Mouse (Mus musculus): Measurements from ENCODE around the gene Gab2. TPM values are rescaled to one million over a fixed set of nuclear protein-coding genes. Genes with fewer than 3 reads are reported as not detected.

Gene Gab2
- polyA plus RNA-seq, 1 experiment: 9.6 TPM

DNA sequence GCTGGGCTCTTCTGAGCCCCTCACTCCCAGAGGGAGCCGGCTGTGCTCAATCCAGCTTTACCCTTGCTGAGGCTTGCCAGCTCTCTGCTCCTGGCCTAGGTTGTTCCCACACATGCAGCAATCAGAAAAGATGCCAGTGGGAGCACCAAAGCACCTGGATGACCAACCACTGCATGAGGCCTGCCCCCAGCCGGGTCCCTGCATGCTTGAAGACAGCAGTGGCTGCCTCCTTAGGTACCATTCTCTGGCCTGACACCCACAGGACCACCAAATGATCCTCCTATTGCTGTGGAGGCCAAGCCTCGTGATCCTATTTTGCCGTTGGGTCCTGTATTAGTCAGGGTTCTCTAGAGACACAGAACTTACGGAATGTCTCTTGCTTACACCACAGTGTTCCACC is 269.5 kb downstream of the Gab2 start:
- H3K79me2 ChIP-seq (ENCODE audit: control insufficient read depth, insufficient read depth): no peaks in the 10 kb centered on the region
- H3K36me3 ChIP-seq (ENCODE audit: control insufficient read depth, insufficient read depth): peaks cover 3% of the 10 kb centered on the region
- TF ChIP-seq REST (IDR thresholded peaks at IDR 0.05; ENCODE audit: insufficient read depth, insufficient read length) (no peak), E2F4 (IDR thresholded peaks at IDR 0.05; ENCODE audit: insufficient read depth) (no peak), TCF3 (IDR thresholded peaks at IDR 0.05; ENCODE audit: insufficient read length, low read depth) (no peak), MYOD1 (IDR thresholded peaks at IDR 0.05; ENCODE audit: control insufficient read depth in 1 of 3, insufficient read length in 2 of 3, low read depth in 2 of 3) (no peak), CEBPB (IDR thresholded peaks at IDR 0.05; ENCODE audit: insufficient read depth, poor library complexity, severe bottlenecking) (no peak), TCF12 (IDR thresholded peaks at IDR 0.05; ENCODE audit: insufficient read depth, poor library complexity, severe bottlenecking) (no peak), USF1 (IDR thresholded peaks at IDR 0.05; ENCODE audit: low read depth) (no peak), POLR2A (IDR thresholded peaks at IDR 0.05; ENCODE audit: insufficient read length, low read depth) (no peak), SRF (IDR thresholded peaks at IDR 0.05; ENCODE audit: control insufficient read depth, insufficient read length, low read depth) (no peak), POLR2AphosphoS2 (IDR thresholded peaks at IDR 0.05; ENCODE audit: insufficient read length, low read depth) (no peak), MYOG (IDR thresholded peaks at IDR 0.05; ENCODE audit: control insufficient read depth in 1 of 3, insufficient read depth in 1 of 3, insufficient read length in 2 of 3, low read depth in 2 of 3) (no peak)
- no peak overlapping the region for H3K4me3 ChIP-seq
- no peak overlapping the region for H3ac ChIP-seq (ENCODE audit: control insufficient read depth, insufficient read length)
- H3K27me3 ChIP-seq (ENCODE audit: control insufficient read depth, insufficient read depth, insufficient read length): no peaks in the 10 kb centered on the region
- no peak overlapping the region for H3K4me2 ChIP-seq (ENCODE audit: low read depth)

DNA sequence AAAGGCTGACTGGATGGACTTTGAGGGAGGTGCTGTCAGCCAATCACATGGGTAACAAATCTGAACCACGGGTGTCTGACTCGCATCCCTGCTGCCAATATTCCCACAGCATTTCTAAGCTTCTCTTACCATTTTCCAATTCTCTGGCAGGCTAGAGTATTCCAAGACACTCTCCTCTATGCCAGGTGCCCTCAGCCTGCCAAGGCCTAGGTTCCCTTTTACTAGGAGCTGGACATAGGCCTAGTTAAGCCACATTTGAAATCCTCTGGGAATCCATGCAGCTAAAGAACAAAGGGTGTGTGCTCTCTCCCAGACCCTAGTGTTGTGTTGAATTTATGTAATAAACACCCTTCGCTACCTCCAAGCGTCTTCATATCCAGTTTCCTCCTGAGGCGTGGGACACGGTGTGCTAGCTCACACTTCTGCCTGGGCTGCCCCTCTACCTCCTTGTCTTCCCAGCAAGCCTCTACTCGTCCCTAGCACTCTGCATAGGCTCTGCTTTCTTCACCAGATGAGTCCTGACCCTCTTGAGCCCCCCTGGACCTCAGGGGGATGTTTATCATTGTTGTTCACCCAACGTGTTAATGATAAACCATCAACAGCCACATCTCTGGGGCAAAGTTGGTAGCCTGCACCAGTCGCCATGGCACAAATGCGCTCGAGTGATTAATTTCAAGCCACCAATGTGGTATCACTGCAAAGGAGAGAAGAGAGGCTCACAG is 270.6 kb downstream of the Gab2 start:
- Histone ChIP-seq H3K36me3 (ENCODE audit: control insufficient read depth, insufficient read depth) (peaks cover 3% of the 10 kb centered on the region), H3ac (ENCODE audit: control insufficient read depth, insufficient read length) (no peak overlapping the region), H3K4me2 (ENCODE audit: low read depth) (no peak overlapping the region), H3K79me2 (ENCODE audit: control insufficient read depth, insufficient read depth) (no peaks in the 10 kb centered on the region), H3K27me3 (ENCODE audit: control insufficient read depth, insufficient read depth, insufficient read length) (no peaks in the 10 kb centered on the region), H3K4me3 (no peak overlapping the region)
- TF ChIP-seq MYOG (IDR thresholded peaks at IDR 0.05; ENCODE audit: control insufficient read depth in 1 of 3, insufficient read depth in 1 of 3, insufficient read length in 2 of 3, low read depth in 2 of 3) (no peak), MAX (IDR thresholded peaks at IDR 0.05; ENCODE audit: low read depth) (no peak), SRF (IDR thresholded peaks at IDR 0.05; ENCODE audit: control insufficient read depth, insufficient read length, low read depth) (no peak), CEBPB (IDR thresholded peaks at IDR 0.05; ENCODE audit: insufficient read depth, poor library complexity, severe bottlenecking) (no peak), POLR2A (IDR thresholded peaks at IDR 0.05; ENCODE audit: insufficient read length, low read depth) (no peak), E2F4 (IDR thresholded peaks at IDR 0.05; ENCODE audit: insufficient read depth) (no peak), REST (IDR thresholded peaks at IDR 0.05; ENCODE audit: insufficient read depth, insufficient read length) (no peak), TCF3 (IDR thresholded peaks at IDR 0.05; ENCODE audit: insufficient read length, low read depth) (no peak), TCF12 (IDR thresholded peaks at IDR 0.05; ENCODE audit: insufficient read depth, poor library complexity, severe bottlenecking) (no peak), MYOD1 (IDR thresholded peaks at IDR 0.05; ENCODE audit: control insufficient read depth in 1 of 3, insufficient read length in 2 of 3, low read depth in 2 of 3) (no peak), POLR2AphosphoS2 (IDR thresholded peaks at IDR 0.05; ENCODE audit: insufficient read length, low read depth) (no peak), USF1 (IDR thresholded peaks at IDR 0.05; ENCODE audit: low read depth) (no peak)

DNA sequence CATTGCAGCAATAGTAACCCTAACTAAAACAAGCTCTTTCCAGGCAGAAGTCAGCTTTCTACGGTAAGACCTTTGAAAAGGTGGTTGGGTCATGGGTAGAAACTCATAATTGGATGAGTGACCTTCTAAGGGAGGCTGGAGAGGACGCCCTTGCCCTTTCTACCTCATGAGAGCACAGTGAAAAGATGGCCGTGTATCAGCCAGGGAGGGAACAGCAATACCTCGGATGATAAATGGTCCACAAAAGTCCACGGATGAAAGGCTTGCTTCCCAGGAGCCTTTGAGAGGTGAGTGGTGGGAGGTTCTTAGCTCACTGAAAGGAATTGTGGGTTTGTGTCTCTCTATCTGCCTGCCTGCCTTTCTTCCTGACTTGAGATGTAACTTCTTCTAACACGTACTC is 272.0 kb downstream of the Gab2 start:
- no peak overlapping the region for H3K4me3 ChIP-seq
- no peaks in the 10 kb centered on the region for H3K27me3 ChIP-seq (ENCODE audit: control insufficient read depth, insufficient read depth, insufficient read length)
- H3K4me2 ChIP-seq (ENCODE audit: low read depth): no peak overlapping the region
- TF ChIP-seq USF1 (IDR thresholded peaks at IDR 0.05; ENCODE audit: low read depth) (no peak), POLR2AphosphoS2 (IDR thresholded peaks at IDR 0.05; ENCODE audit: insufficient read length, low read depth) (no peak), REST (IDR thresholded peaks at IDR 0.05; ENCODE audit: insufficient read depth, insufficient read length) (no peak), MYOG (IDR thresholded peaks at IDR 0.05; ENCODE audit: control insufficient read depth in 1 of 3, insufficient read depth in 1 of 3, insufficient read length in 2 of 3, low read depth in 2 of 3) (no peak), CEBPB (IDR thresholded peaks at IDR 0.05; ENCODE audit: insufficient read depth, poor library complexity, severe bottlenecking) (no peak), MYOD1 (IDR thresholded peaks at IDR 0.05; ENCODE audit: control insufficient read depth in 1 of 3, insufficient read length in 2 of 3, low read depth in 2 of 3) (no peak), TCF12 (IDR thresholded peaks at IDR 0.05; ENCODE audit: insufficient read depth, poor library complexity, severe bottlenecking) (no peak), POLR2A (IDR thresholded peaks at IDR 0.05; ENCODE audit: insufficient read length, low read depth) (no peak), TCF3 (IDR thresholded peaks at IDR 0.05; ENCODE audit: insufficient read length, low read depth) (no peak), SRF (IDR thresholded peaks at IDR 0.05; ENCODE audit: control insufficient read depth, insufficient read length, low read depth) (no peak), MAX (IDR thresholded peaks at IDR 0.05; ENCODE audit: low read depth) (no peak), E2F4 (IDR thresholded peaks at IDR 0.05; ENCODE audit: insufficient read depth) (no peak)
- no peaks in the 10 kb centered on the region for H3K79me2 ChIP-seq (ENCODE audit: control insufficient read depth, insufficient read depth)
- H3K36me3 ChIP-seq (ENCODE audit: control insufficient read depth, insufficient read depth): peaks cover 3% of the 10 kb centered on the region
- no peak overlapping the region for H3ac ChIP-seq (ENCODE audit: control insufficient read depth, insufficient read length)

DNA sequence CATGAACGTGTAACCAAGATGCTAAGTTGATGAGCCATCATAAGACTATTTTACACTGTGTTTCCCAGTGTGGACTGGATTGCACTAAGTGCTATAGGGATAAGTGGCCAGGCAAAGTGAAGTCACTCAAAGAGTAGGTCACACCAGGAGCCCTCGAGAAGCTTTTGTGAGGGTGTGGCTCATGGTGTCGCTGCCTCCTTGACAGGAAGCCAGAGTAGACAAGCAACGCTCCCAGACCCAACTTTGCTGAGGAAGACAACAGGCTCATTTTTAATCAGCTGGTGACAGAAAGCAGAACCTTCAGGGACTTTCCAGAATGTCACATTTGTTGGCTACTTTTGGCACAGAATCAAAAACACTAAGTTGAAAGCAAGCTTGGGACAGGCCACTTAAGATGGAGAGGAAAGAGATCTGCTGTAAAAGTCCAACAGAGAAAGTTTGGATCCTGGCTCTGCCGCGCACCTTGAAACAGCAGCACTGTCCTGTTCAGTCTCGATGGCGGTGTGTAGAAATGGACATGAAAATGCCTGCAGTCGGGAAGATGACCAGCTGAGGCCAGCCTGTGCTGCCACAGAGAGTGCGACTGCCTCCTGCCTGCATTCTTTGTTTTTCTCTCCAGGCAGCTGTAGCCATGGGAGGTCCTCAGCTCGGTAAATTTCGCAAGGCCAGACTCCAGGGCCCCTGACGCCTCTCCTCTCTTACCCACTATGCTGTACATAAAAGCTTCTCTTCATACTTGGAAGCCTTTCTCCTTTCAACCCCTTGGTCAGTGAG is 273.9 kb downstream of the Gab2 start:
- no peaks in the 10 kb centered on the region for H3K36me3 ChIP-seq (ENCODE audit: control insufficient read depth, insufficient read depth)
- H3ac ChIP-seq (ENCODE audit: control insufficient read depth, insufficient read length): no peak overlapping the region
- H3K4me2 ChIP-seq (ENCODE audit: low read depth): no peak overlapping the region
- H3K79me2 ChIP-seq (ENCODE audit: control insufficient read depth, insufficient read depth): no peaks in the 10 kb centered on the region
- TF ChIP-seq MAX (IDR thresholded peaks at IDR 0.05; ENCODE audit: low read depth) (no peak), POLR2AphosphoS2 (IDR thresholded peaks at IDR 0.05; ENCODE audit: insufficient read length, low read depth) (no peak), MYOD1 (IDR thresholded peaks at IDR 0.05; ENCODE audit: control insufficient read depth in 1 of 3, insufficient read length in 2 of 3, low read depth in 2 of 3) (no peak), USF1 (IDR thresholded peaks at IDR 0.05; ENCODE audit: low read depth) (no peak)
- H3K27me3 ChIP-seq (ENCODE audit: control insufficient read depth, insufficient read depth, insufficient read length): no peaks in the 10 kb centered on the region
- no peak overlapping the region for H3K4me3 ChIP-seq

Measured in myocyte (in vitro differentiated cells).